Mouse (Mus musculus): Measurements from ENCODE around the gene Perm1.
A peak's percentile ranks its signal among the peaks of the same experiment; 100 is the strongest.

Perm1 gene

GRCm38 (mm10) chr4:156200623-156201475 is 14.8 kb upstream of the Perm1 start, which contains the start of gene Isg15:
Isg15 (minus strand) TSS chr4:156200818.
- no peak for DNase-seq (ENCODE audit: low spot score)

GRCm38 (mm10) chr4:156202462-156202893 is 13.2 kb upstream of the Perm1 start:
- DNase-seq (ENCODE audit: low spot score): no peak

GRCm38 (mm10) chr4:156203001-156203412 is 12.7 kb upstream of the Perm1 start, which contains the start of gene AW011738:
AW011738 (plus strand) TSS chr4:156203304.
- peak; percentile 70 for DNase-seq (ENCODE audit: low spot score)

GRCm38 (mm10) chr4:156203413-156204131 is 12.1 kb upstream of the Perm1 start:
- peak; percentile 24 for DNase-seq (ENCODE audit: low spot score)

GRCm38 (mm10) chr4:156208872-156209271 is 6.8 kb upstream of the Perm1 start:
- no peak for DNase-seq (ENCODE audit: low spot score)

GRCm38 (mm10) chr4:156209963-156210635 is 5.6 kb upstream of the Perm1 start:
- DNase-seq (ENCODE audit: low spot score): no peak

- no peak for DNase-seq (ENCODE audit: low spot score)
These were observed 2.5 kb upstream of the Perm1 start for GRCm38 (mm10) chr4:156213134-156213533.

- DNase-seq (ENCODE audit: low spot score): no peak
These were observed 528 bp downstream of the Perm1 start for GRCm38 (mm10) chr4:156216196-156216595.

GRCm38 (mm10) chr4:156217022-156217669 is 1.5 kb downstream of the Perm1 start:
- DNase-seq (ENCODE audit: low spot score): no peak

- DNase-seq (ENCODE audit: low spot score): peak; percentile 47
These were observed 2.2 kb downstream of the Perm1 start for GRCm38 (mm10) chr4:156217838-156218237.

- DNase-seq (ENCODE audit: low spot score): no peak
These were observed 4.3 kb downstream of the Perm1 start for GRCm38 (mm10) chr4:156219936-156220335.

GRCm38 (mm10) chr4:156224276-156224675 is 8.6 kb downstream of the Perm1 start:
- peak; percentile 55 for DNase-seq (ENCODE audit: low spot score)

GRCm38 (mm10) chr4:156227752-156228392 is 12.2 kb downstream of the Perm1 start:
- DNase-seq (ENCODE audit: low spot score): peak; percentile 63

- DNase-seq (ENCODE audit: low spot score): peak; percentile 76
These were observed 12.8 kb downstream of the Perm1 start for GRCm38 (mm10) chr4:156228393-156229024.

GRCm38 (mm10) chr4:156234021-156234501 is 18.4 kb downstream of the Perm1 start:
- no peak for DNase-seq (ENCODE audit: low spot score)

- peak; percentile 74 for DNase-seq (ENCODE audit: low spot score)
These were observed 19.1 kb downstream of the Perm1 start, which contains the start of gene Plekhn1 for GRCm38 (mm10) chr4:156234701-156235213. Plekhn1 (minus strand) TSS chr4:156234857.

- DNase-seq (ENCODE audit: low spot score): no peak
These were observed 19.7 kb downstream of the Perm1 start for GRCm38 (mm10) chr4:156235360-156235770.

- DNase-seq (ENCODE audit: low spot score): peak; percentile 92
These were observed 20.3 kb downstream of the Perm1 start, which contains the start of gene Noc2l for GRCm38 (mm10) chr4:156235808-156236533. Noc2l (plus strand) TSS chr4:156236010.

- DNase-seq (ENCODE audit: low spot score): no peak
These were observed 21.2 kb downstream of the Perm1 start for GRCm38 (mm10) chr4:156236651-156237447.
